Mouse (Mus musculus): ENCODE data around the gene Deup1. TPM values are rescaled to one million over a fixed set of nuclear protein-coding genes. Genes with fewer than 3 reads are reported as not detected.
A peak's percentile ranks its signal among the peaks of the same experiment; 100 is the strongest.

The Deup1 gene
- polyA plus RNA-seq, 1 experiment from 2014 or later, result 0.13 TPM

DNA sequence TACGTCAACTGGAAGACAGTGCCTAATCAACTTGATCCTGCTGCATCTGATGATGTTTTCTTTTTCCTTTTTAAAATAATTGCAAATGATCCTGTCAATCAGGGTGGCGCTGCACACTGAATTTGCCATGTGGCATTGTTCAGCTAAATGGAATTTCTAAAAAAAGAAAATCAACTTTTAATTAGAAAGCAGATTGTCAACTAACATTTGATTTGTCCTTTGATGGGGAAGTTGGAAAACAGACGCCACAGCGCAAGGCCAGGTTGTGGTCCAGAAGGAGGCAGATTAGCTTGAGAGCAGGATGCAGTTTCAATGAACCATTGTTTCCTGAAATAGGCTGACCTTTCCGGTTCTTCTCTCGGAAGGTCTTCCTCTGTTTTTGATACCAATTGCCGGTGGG is 101.2 kb downstream of the Deup1 start:
- peaks cover 24% of the 10 kb centered on the region for H3K4me1 ChIP-seq (ENCODE audit: insufficient read depth)
- H3K4me2 ChIP-seq (ENCODE audit: low read depth, low read length), result no peak overlapping the region
- no peak overlapping the region for H3K4me3 ChIP-seq (ENCODE audit: low read depth, low read length)
- WGBS (ENCODE audit: insufficient replicate concordance), result 77% methylated on average over 7 of the region's 7 CpGs
- H3K9ac ChIP-seq (replicated peaks), result no peak overlapping the region
- no peak overlapping the region for H3K27ac ChIP-seq (ENCODE audit: low read depth)
- ATAC-seq (no peak), DNase-seq (no peak)
- no peaks in the 10 kb centered on the region for H3K9me3 ChIP-seq (ENCODE audit: low read length)
- no peak for TF ChIP-seq EP300 (IDR thresholded peaks at IDR 0.05; ENCODE audit: low read depth)
- no peak for TF ChIP-seq CTCF (IDR thresholded peaks at IDR 0.05; ENCODE audit: low read depth)
- 0 out of 2 replicates have a peak, but pooled peaks cover 2% of the 10 kb centered on the region for H3K36me3 ChIP-seq (replicated peaks; ENCODE audit: insufficient read depth, low read length)
- no peaks in the 10 kb centered on the region for H3K27me3 ChIP-seq (ENCODE audit: insufficient read depth, low read length)

DNA sequence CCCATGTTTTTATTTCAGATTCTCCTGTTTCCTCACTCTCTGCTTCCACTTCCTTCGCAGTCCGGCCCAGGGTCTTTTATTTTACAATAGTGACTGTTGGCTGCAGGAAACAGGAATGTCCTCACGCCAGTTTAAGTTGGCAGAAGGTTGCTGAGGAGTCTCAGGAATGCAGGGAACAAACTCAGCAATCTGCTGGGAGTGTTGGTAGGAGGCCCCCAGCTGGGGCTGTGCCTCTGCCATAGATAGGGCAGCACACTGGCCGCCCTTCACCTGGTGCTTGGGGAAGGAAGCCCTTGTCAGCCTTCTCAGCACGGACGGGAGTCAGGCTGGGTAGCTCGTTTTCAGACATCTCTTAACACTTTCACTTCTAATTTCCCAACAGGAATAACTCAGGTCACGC is 102.5 kb downstream of the Deup1 start:
- DNase-seq (no peak), ATAC-seq (no peak)
- H3K27me3 ChIP-seq (ENCODE audit: insufficient read depth, low read length), result no peaks in the 10 kb centered on the region
- no peak overlapping the region for H3K9ac ChIP-seq (replicated peaks)
- H3K36me3 ChIP-seq (replicated peaks; ENCODE audit: insufficient read depth, low read length), result 0 out of 2 replicates have a peak, but pooled peaks cover 2% of the 10 kb centered on the region
- 58% methylated on average over 8 of the region's 8 CpGs for WGBS (ENCODE audit: insufficient replicate concordance)
- H3K27ac ChIP-seq (ENCODE audit: low read depth), result no peak overlapping the region
- peaks cover 19% of the 10 kb centered on the region for H3K4me1 ChIP-seq (ENCODE audit: insufficient read depth)
- H3K4me3 ChIP-seq (ENCODE audit: low read depth, low read length), result no peak overlapping the region
- H3K4me2 ChIP-seq (ENCODE audit: low read depth, low read length), result no peak overlapping the region
- H3K9me3 ChIP-seq (ENCODE audit: low read length), result no peaks in the 10 kb centered on the region
- TF ChIP-seq CTCF (IDR thresholded peaks at IDR 0.05; ENCODE audit: low read depth) (no peak), EP300 (IDR thresholded peaks at IDR 0.05; ENCODE audit: low read depth) (no peak)

DNA sequence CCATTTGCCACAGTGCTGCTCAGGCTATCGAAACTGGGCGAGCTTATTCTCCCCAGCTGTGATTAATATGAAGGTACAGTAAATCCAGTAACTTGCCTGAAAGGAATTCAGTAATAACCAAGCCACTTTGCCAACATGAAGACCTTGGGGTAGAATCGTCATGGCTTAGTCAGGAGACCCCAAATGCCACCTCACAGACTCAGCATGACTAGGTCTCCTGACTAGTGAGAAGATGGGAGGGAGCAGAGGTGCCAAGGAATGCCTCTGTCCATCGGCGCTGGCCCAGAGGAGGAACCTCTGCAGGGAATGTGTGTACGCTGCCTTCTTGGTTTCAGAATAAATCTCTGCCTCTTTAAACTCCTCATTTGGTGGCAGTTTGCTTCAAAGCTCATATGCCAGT is 104.1 kb downstream of the Deup1 start:
- no peak for ATAC-seq
- Histone ChIP-seq H3K27me3 (ENCODE audit: insufficient read depth, low read length) (no peaks in the 10 kb centered on the region), H3K4me3 (ENCODE audit: low read depth, low read length) (no peak overlapping the region), H3K4me1 (ENCODE audit: insufficient read depth) (peaks cover 4% of the 10 kb centered on the region; the same call in 1 of the 2 replicates), H3K4me2 (ENCODE audit: low read depth, low read length) (no peak overlapping the region), H3K36me3 (replicated peaks; ENCODE audit: insufficient read depth, low read length) (0 out of 2 replicates have a peak, but pooled peaks cover 2% of the 10 kb centered on the region), H3K27ac (ENCODE audit: low read depth) (no peak overlapping the region), H3K9ac (replicated peaks) (no peak overlapping the region), H3K9me3 (ENCODE audit: low read length) (no peaks in the 10 kb centered on the region)
- 86% methylated on average over 6 of the region's 6 CpGs for WGBS (ENCODE audit: insufficient replicate concordance)
- TF ChIP-seq CTCF (IDR thresholded peaks at IDR 0.05; ENCODE audit: low read depth) (no peak), EP300 (IDR thresholded peaks at IDR 0.05; ENCODE audit: low read depth) (no peak)
- DNase-seq, result no peak

DNA sequence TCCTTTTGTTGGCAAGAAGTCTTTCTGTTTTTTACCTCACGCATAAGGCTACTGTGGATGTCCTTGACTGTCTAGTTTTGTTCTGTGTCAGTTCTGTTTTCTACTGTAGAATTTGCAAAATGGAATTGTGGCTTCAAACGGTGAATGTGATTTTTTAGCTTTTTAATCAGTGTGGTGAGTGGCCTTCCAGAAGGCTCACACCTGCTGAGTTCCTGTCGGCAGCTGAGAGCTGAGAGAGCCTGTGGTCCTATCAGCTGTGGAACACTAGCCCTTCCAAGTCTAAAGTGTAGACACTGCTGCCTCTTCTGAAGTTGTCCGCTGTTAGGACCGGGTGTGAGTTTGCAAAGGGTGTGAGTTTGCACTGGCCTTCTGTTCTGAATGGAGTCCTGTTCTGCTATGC is 104.8 kb downstream of the Deup1 start:
- Histone ChIP-seq H3K4me3 (ENCODE audit: low read depth, low read length) (no peak overlapping the region), H3K9me3 (ENCODE audit: low read length) (no peaks in the 10 kb centered on the region), H3K4me2 (ENCODE audit: low read depth, low read length) (no peak overlapping the region), H3K9ac (replicated peaks) (no peak overlapping the region), H3K36me3 (replicated peaks; ENCODE audit: insufficient read depth, low read length) (0 out of 2 replicates have a peak, but pooled peaks cover 2% of the 10 kb centered on the region), H3K27me3 (ENCODE audit: insufficient read depth, low read length) (no peaks in the 10 kb centered on the region), H3K27ac (ENCODE audit: low read depth) (no peak overlapping the region), H3K4me1 (ENCODE audit: insufficient read depth) (no peaks in the 10 kb centered on the region)
- DNase-seq (no peak), ATAC-seq (no peak)
- 72% methylated on average over 5 of the region's 5 CpGs for WGBS (ENCODE audit: insufficient replicate concordance)
- TF ChIP-seq CTCF (IDR thresholded peaks at IDR 0.05; ENCODE audit: low read depth), result no peak
- no peak for TF ChIP-seq EP300 (IDR thresholded peaks at IDR 0.05; ENCODE audit: low read depth)

DNA sequence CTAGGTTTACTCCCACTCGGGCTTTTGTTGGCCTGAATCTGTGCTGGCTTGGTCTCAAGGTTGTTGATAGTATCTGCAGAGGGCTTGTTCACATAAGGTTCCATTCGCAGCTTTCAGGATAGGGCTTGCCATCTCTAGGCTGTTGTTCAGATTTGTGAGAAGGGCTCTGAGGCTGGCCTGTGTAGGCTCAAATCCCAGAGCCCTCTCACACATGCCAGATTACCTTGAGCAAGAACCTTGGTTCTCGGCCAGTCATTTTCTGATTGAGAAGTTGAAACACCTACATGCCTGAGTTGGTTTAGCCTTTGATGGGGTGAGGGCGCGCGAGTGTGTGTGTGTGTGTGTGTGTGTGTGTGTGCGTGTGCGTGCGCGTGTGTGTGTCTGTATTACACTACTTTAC is 105.4 kb downstream of the Deup1 start:
- Histone ChIP-seq H3K9me3 (ENCODE audit: low read length) (no peaks in the 10 kb centered on the region), H3K36me3 (replicated peaks; ENCODE audit: insufficient read depth, low read length) (0 out of 2 replicates have a peak, but pooled peaks cover 2% of the 10 kb centered on the region), H3K4me2 (ENCODE audit: low read depth, low read length) (no peak overlapping the region), H3K27ac (ENCODE audit: low read depth) (no peak overlapping the region), H3K4me3 (ENCODE audit: low read depth, low read length) (no peak overlapping the region), H3K27me3 (ENCODE audit: insufficient read depth, low read length) (no peaks in the 10 kb centered on the region), H3K9ac (replicated peaks) (no peak overlapping the region), H3K4me1 (ENCODE audit: insufficient read depth) (no peaks in the 10 kb centered on the region)
- no peak for TF ChIP-seq EP300 (IDR thresholded peaks at IDR 0.05; ENCODE audit: low read depth)
- TF ChIP-seq CTCF (IDR thresholded peaks at IDR 0.05; ENCODE audit: low read depth), result no peak
- ATAC-seq (no peak), DNase-seq (no peak)
- WGBS (ENCODE audit: insufficient replicate concordance), result 87% methylated on average over 10 of the region's 10 CpGs

DNA sequence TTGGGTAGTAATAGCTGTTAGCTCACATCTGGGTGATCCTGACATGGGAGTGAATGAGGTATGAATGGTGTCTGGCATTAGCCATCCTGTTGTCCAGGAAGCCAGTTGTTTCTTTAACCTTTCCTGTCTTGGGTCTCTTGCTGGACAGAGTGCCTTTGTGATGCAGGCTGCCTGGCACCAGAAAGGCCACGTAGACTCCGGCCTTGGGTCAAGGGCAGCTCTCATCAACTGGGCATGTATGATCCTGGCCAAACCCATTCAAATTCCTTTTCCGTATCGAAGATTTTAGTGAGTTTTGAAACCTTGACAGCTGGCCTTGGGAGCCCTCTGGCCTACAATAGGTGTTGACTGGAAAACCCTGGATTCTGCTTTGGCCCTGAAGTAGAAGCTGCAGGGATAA is 109.8 kb downstream of the Deup1 start:
- ATAC-seq, result no peak
- H3K27me3 ChIP-seq (ENCODE audit: insufficient read depth, low read length), result no peaks in the 10 kb centered on the region
- H3K9ac ChIP-seq (replicated peaks), result no peak overlapping the region
- H3K4me3 ChIP-seq (ENCODE audit: low read depth, low read length), result no peak overlapping the region
- H3K4me1 ChIP-seq (ENCODE audit: insufficient read depth), result peaks cover 8% of the 10 kb centered on the region; the same call in 1 of the 2 replicates
- no peaks in the 10 kb centered on the region for H3K36me3 ChIP-seq (replicated peaks; ENCODE audit: insufficient read depth, low read length)
- H3K4me2 ChIP-seq (ENCODE audit: low read depth, low read length), result no peak overlapping the region
- no peak for DNase-seq
- WGBS (ENCODE audit: insufficient replicate concordance), result 77% methylated on average over 4 of the region's 4 CpGs
- no peak overlapping the region for H3K27ac ChIP-seq (ENCODE audit: low read depth)
- TF ChIP-seq CTCF (IDR thresholded peaks at IDR 0.05; ENCODE audit: low read depth), result no peak
- no peak for TF ChIP-seq EP300 (IDR thresholded peaks at IDR 0.05; ENCODE audit: low read depth)
- H3K9me3 ChIP-seq (ENCODE audit: low read length), result no peaks in the 10 kb centered on the region

DNA sequence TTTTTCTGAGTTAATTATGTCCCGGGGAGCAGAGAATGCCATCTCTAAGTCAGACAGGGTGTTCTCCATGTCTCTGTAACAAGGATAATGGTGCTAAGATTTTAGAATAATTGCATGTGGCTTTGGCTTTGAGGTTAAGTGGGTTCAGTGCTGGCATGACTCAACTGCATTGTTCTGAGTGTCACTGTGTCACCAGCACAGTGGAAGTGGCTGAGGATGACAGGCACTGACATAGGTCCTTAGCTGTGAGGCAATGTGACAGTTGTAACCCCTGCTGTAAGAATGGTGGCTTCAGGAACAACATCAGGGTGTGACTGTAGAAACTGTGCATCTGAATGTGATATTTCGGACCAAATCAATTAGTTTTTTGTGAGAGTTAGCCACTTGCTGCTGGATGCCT is 111.7 kb downstream of the Deup1 start:
- 79% methylated on average over 2 of the region's 2 CpGs for WGBS (ENCODE audit: insufficient replicate concordance)
- H3K36me3 ChIP-seq (replicated peaks; ENCODE audit: insufficient read depth, low read length), result no peaks in the 10 kb centered on the region
- DNase-seq (no peak), ATAC-seq (peak; percentile 54; the same call in 1 of the 2 replicates)
- peaks cover 11% of the 10 kb centered on the region; the same call in 1 of the 2 replicates for H3K4me1 ChIP-seq (ENCODE audit: insufficient read depth)
- H3K4me3 ChIP-seq (ENCODE audit: low read depth, low read length), result no peak overlapping the region
- H3K27ac ChIP-seq (ENCODE audit: low read depth), result no peak overlapping the region
- TF ChIP-seq CTCF (IDR thresholded peaks at IDR 0.05; ENCODE audit: low read depth), result no peak
- TF ChIP-seq EP300 (IDR thresholded peaks at IDR 0.05; ENCODE audit: low read depth), result no peak
- no peaks in the 10 kb centered on the region for H3K27me3 ChIP-seq (ENCODE audit: insufficient read depth, low read length)
- no peaks in the 10 kb centered on the region for H3K9me3 ChIP-seq (ENCODE audit: low read length)
- H3K4me2 ChIP-seq (ENCODE audit: low read depth, low read length), result no peak overlapping the region
- no peak overlapping the region for H3K9ac ChIP-seq (replicated peaks)

Measured in liver, postnatal 0 days (tissue).